Mouse (Mus musculus): Measurements from ENCODE around the gene Fat3.

Gene Fat3

DNA sequence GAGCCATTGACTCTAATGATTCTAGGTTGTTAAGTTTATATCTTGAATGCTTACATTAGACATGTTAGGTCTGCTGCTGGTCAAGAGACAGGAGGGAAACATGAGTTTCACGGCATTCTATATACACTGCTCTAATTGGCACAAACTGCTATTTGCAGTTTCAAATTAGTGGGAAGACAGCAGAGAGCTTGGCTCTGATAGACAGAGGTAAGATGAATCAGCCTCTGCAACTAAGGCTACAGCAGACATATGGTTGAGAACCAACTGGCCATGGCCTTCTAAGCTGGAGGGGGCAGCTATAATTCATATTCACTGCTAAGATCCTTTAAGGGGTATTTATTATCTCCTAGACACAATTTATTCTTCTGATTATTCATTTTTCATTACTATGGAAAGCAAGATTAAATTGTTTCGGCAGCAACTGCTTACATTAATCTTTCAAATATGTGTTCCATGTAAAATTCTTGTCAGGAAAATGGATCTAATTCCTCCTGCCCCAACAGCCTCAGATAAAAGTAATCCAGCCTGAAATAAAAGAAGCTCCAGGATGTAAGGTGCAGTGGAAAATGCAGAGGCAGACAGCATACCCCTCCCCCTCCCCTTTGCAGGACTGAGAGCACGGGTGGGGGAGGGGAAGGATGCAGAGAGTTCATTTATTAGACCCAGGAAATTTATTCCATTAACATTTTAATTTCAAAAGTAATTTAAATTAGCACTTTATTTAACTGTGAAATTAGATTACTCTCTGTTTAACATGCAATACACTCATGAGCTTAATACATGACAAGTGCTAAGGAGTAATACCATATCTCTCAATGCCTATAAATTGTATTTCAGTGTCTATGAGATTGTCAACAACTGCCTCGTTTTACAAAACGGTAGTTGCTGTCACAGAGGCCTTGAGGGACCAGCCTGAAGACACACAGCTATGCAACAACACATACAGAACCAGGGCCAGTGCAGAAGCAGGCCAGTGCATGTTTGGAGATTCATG is 189.9 kb downstream of the Fat3 start:
- no peak for DNase-seq (ENCODE audit: low spot score in 2 of 2)

- no peak for DNase-seq (ENCODE audit: low spot score in 2 of 2)
Observed at GRCm38 (mm10) chr9:16310305-16310704, 190.8 kb downstream of the Fat3 start.

DNA sequence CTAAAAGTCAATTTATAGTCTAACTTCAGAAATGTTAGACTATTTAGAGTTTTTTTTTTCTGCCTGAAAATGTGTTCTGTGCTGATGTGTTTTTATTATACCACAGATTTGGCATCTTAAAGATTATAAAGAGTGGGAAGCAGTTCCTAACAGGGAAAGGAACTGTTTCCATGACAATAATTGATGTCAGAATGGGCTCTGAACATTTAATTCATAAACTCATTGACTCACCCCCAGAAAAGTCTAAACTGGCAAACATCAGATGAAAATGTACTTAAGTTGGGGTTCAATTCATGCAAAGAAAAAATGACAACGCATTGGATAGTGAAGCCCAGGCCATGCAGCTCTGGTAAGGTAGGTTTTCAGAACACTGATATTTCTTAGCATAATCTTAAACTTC is 193.3 kb downstream of the Fat3 start:
- DNase-seq (ENCODE audit: low spot score in 2 of 2), result no peak

DNA sequence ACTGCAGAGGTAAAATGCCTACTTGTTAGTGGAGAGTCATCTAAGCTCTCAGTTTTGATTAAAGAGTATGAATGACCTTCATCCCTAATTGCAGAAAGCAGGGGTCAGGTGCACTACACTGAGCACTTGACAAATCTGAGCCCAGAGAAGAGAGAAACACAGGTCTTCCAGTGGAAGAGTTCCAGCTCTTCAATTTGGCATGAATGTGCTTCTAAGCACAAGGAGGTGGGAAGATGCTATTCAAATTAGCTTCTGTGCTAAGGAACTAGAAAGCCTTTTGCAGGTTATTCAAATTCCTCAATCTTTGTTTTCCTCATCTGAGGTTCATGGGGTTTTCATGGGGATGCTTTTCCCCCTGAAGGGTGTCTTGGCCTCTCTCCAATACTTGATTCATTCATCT is 194.9 kb downstream of the Fat3 start:
- no peak for DNase-seq (ENCODE audit: low spot score in 2 of 2)

DNA sequence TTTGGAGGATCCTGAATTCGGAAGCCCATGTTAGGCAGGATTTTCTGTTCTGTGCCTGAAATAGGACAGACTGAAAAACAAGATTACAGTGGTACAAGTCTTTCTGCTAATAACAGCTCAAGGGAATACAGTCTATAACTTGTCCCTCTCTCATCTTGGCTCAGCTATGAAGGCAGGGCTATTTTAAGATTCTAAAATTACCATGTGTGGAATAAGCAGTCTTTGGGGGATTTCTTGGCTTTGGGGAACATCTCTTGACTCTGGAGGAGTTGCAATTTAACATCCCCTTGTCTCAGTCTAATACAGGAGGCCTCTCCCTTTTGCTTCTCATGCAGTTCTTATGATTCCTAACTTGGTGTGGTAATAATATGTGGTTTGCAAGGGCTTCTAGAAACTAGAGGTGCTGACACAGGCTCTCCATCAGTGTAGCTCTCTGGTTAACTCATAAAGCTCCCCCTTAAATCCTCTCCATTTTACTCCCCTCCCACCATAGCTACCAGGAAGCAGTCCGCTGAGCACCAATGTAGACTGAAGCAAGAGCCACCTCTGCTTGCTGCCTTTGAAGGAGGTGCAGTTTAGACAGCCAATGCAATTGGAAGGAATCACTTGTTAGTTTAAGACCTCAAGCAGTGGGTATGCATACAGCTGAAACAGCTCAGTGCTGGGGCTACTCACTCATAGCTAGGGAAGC is 195.5 kb downstream of the Fat3 start:
- no peak for DNase-seq (ENCODE audit: low spot score in 2 of 2)

- no peak for DNase-seq (ENCODE audit: low spot score in 2 of 2)
Observed at GRCm38 (mm10) chr9:16304949-16305348, 196.1 kb downstream of the Fat3 start.

- no peak for DNase-seq (ENCODE audit: low spot score in 2 of 2)
Observed at GRCm38 (mm10) chr9:16302484-16302883, 198.6 kb downstream of the Fat3 start.

- DNase-seq (ENCODE audit: low spot score in 2 of 2), result no peak
Observed at GRCm38 (mm10) chr9:16297935-16298334, 203.2 kb downstream of the Fat3 start.

DNA sequence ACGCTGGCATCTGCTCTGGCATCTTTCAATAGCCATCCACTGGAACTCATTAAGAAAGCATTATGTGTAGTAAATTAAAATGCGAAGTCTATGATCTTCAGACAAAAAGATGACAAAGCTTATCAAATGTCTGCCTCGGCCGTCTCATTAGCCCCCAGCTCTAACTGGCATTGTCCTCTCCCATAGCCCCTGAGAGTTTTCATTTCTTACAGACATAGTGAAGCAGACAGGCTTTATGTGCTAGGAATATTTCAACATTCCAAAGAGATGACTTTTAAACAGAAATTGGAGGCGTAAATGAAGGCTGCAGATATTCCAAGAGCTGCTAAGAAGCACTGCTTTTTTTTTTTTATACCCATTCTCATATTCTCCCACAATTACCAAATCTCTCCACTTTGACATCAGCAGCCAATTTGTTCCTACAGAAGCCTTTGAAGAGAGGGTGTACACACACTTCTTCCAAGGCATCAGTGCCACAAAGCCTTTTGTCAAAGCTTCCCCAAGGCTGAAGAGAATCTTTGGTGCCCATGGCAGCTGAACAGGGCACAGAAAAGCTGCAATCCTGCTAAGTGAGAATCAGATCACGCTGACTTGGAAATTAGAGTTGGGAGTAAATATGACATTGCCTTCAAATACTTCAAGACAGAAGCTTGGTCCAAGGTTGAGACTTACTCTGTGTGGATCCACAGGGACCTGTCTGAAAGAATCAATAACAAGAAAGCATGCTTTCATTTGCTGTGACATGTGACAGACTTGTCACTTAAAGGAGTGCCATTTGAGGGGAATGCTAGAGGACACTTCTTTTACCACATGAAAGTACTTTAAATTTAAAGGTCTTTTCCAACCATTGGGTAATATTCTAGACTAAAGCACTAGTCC is 206.9 kb downstream of the Fat3 start:
- no peak for DNase-seq (ENCODE audit: low spot score in 2 of 2)

- DNase-seq (ENCODE audit: low spot score in 2 of 2), result no peak
Observed at GRCm38 (mm10) chr9:16292492-16292891, 208.6 kb downstream of the Fat3 start.

- DNase-seq (ENCODE audit: low spot score in 2 of 2), result no peak
Observed at GRCm38 (mm10) chr9:16290911-16291310, 210.2 kb downstream of the Fat3 start.

DNA sequence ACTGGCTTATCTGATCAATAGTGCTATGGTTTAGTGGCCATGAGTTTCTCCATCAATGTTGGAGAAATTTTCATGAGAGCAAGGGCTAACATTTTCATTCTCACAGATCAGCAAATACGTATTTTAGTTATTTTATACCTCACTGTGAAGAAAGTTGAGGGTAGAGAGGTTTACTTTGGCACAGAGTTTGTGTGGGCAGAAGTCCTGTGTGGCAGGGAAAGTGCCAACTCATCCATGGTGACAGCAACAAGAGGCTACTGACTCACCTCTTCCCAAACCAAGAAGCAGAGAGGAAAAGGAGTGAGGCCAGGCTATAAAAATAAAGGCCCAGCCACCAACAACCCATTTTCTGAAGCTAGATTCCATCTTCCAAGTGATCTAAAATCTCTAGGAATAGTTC is 218.1 kb downstream of the Fat3 start:
- DNase-seq (ENCODE audit: low spot score in 2 of 2), result no peak

DNA sequence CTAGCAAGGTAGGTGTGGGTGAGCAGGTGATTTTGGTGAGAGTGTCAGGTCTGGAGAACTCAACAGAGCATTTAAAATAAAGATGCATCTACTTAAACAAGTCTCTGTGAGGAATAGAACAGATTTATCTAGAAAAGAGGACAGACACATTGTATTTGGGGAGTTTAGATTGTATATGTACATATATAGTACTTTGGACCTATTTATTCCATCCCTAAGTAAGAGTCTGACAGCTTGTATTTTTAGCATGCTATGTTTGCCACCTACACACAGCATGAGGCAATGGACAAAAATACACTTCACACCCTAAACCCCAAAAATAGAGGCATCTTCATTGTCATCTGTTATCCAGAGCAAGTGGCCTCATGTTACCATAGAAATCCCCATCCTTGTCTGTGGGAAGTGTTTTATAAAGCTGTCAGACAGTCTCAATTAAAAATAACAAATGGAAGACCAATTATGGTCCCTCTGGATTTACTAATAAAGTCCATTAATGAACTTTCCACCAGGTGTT is 218.7 kb downstream of the Fat3 start:
- no peak for DNase-seq (ENCODE audit: low spot score in 2 of 2)

GRCm38 (mm10) chr9:16275589-16275988 is 225.5 kb downstream of the Fat3 start:
- no peak for DNase-seq (ENCODE audit: low spot score in 2 of 2)

GRCm38 (mm10) chr9:16274130-16274529 is 227.0 kb downstream of the Fat3 start:
- DNase-seq (ENCODE audit: low spot score in 2 of 2), result no peak

- DNase-seq (ENCODE audit: low spot score in 2 of 2), result no peak
Observed at GRCm38 (mm10) chr9:16272810-16273209, 228.3 kb downstream of the Fat3 start.

- DNase-seq (ENCODE audit: low spot score in 2 of 2), result no peak
Observed at GRCm38 (mm10) chr9:16270768-16271114, 230.3 kb downstream of the Fat3 start.

GRCm38 (mm10) chr9:16270056-16270767 is 230.9 kb downstream of the Fat3 start:
- DNase-seq (ENCODE audit: low spot score in 2 of 2), result no peak

- no peak for DNase-seq (ENCODE audit: low spot score in 2 of 2)
Observed at GRCm38 (mm10) chr9:16265519-16265918, 235.6 kb downstream of the Fat3 start.

DNA sequence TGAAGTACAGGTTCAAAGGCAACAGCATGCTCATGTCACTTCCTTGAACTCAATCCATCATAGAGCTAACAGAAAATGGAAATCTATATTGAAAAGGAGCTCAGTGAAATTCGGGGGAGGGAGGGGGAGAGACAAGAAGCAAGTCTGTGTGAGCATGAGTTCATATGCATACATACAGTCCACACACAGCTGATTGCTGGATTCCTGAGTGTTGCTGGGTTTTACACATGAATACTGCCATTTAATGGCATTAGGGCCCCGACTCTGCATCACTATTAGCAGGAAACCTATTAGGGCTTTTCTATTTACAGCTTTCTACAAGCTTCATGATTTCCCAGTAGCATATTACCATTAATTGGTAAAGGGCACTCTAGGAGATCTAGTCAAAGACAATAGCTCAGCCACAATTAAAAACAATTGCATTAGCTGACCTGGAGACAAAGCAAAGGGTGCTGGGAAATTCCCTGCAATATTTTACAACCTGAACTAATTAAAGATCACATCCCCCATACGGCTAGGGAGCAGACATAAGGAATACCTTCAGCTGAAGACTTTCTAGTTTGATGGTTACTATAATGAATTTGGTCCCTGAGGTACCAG is 243.7 kb downstream of the Fat3 start:
- no peak for DNase-seq (ENCODE audit: low spot score in 2 of 2)

Data from thymus, postnatal 10 days (tissue).